Mouse (Mus musculus) adrenal gland, postnatal 4 days (tissue): ENCODE results near the gene Krt5. TPM values are rescaled to one million over a fixed set of nuclear protein-coding genes. Genes with fewer than 3 reads are reported as not detected.

Experiments
- microRNA-seq: library from miRNA; unstranded; fragments of <30 nt; microRNA quantifications from one replicate; pipeline ENCODE4 v1.2.0, GENCODE M21; 2021
- total RNA-seq, 2 experiments: library from RNA; stranded (reverse); gene quantifications; 2 replicates each; pipeline ENCODE4 v1.2.3; 2021

Gene Krt5
- total RNA-seq, 2 experiments from 2014 or later, result not detected

Small RNA genes within 50 kb of the gene (microRNA-seq; reads per million reads assigned to microRNA genes)
- gene Gm44323, result not detected
- gene Gm44342, result not detected
- gene Gm44383, result not detected

Other genes with a start within 250 kb of the Krt5 start
- not detected for gene Krt81, start 249.1 kb downstream of the Krt5 start, total RNA-seq
- not detected for gene Krt86, start 239.4 kb downstream of the Krt5 start, total RNA-seq
- not detected for gene Krt83, start 221.4 kb downstream of the Krt5 start, total RNA-seq
- gene Gm49425, start 195.6 kb downstream of the Krt5 start, total RNA-seq, result not detected
- gene Krt84, start 180.1 kb downstream of the Krt5 start, total RNA-seq, result not detected
- not detected for gene Krt82, start 162.2 kb downstream of the Krt5 start, total RNA-seq
- under 1 TPM; 0.31 to 0.34 TPM for gene Krt90, start 149.9 kb downstream of the Krt5 start, total RNA-seq
- not detected for gene Krt75, start 139.0 kb downstream of the Krt5 start, total RNA-seq
- not detected for gene Gm5414, start 84.7 kb downstream of the Krt5 start, total RNA-seq
- gene Gm5478, start 65.5 kb downstream of the Krt5 start, total RNA-seq, result not detected
- gene Krt6b, start 32.6 kb downstream of the Krt5 start, total RNA-seq, result not detected
- gene Krt6a, start 18.6 kb downstream of the Krt5 start, total RNA-seq, result not detected
- not detected for gene Krt71, start 30.2 kb upstream of the Krt5 start, total RNA-seq
- gene Krt72, start 73.6 kb upstream of the Krt5 start, total RNA-seq, result not detected
- not detected for gene Krt73, start 89.4 kb upstream of the Krt5 start, total RNA-seq
- gene Krt2, start 105.3 kb upstream of the Krt5 start, total RNA-seq, result not detected
- under 1 TPM; 0.39 to 0.45 TPM for gene Krt1, start 137.9 kb upstream of the Krt5 start, total RNA-seq
- not detected for gene Krt77, start 156.8 kb upstream of the Krt5 start, total RNA-seq
- gene Krt76, start 180.0 kb upstream of the Krt5 start, total RNA-seq, result not detected
- not detected for gene Krt4, start 211.8 kb upstream of the Krt5 start, total RNA-seq
- gene Krt79, start 227.4 kb upstream of the Krt5 start, total RNA-seq, result 1 to 10 TPM; 1.2 to 1.4 TPM
- gene Krt78, start 241.4 kb upstream of the Krt5 start, total RNA-seq, result not detected